Mouse (Mus musculus): Measurements from ENCODE around the gene Asic2. TPM values are rescaled to one million over a fixed set of nuclear protein-coding genes. Genes with fewer than 3 reads are reported as not detected.
"Not testable (repeated sequence)": the region's sequence is repeated elsewhere in the genome, so short reads cannot be mapped to it uniquely, and the experiment has no call there.

The Asic2 gene
- polyA plus RNA-seq, 1 experiment from 2014 or later: 0.07 TPM

DNA sequence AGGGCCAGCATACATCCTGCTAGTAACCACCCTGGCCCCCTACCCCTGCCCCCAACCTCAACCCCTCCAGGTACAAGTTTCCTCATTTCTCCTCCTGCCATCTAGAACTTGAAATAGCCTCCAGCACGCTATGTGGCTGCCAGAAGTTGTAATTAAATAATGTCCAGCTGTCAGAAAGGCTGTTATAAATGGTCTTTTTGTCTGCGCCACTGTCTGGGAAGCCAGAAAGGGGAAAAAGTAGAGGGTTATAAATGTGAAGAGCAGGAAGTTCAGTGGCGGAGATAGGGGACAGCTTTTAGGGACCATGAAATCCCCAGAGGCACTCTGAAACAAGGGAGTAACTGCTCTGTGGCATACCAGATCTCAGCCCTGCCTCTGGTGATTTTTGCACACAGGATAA is 678.2 kb downstream of the Asic2 start:
- Histone ChIP-seq H3K9ac (no peak overlapping the region), H3K4me2 (no peak overlapping the region), H3K9me3 (no peaks in the 10 kb centered on the region), H3K4me3 (no peak overlapping the region), H3K27ac (replicated peaks) (no peak overlapping the region), H3K4me1 (no peaks in the 10 kb centered on the region), H3K36me3 (no peaks in the 10 kb centered on the region), H3K27me3 (replicated peaks) (no peaks in the 10 kb centered on the region)
- 42% methylated on average over 3 of the region's 3 CpGs for WGBS
- ATAC-seq (ENCODE audit: extremely low read depth, insufficient number of reproducible peaks, low FRiP score, low TSS enrichment): no peak

GRCm38 (mm10) chr11:81283185-81283584 is 685.1 kb downstream of the Asic2 start:
- 35% methylated on average over 6 of the region's 6 CpGs for whole genome bisulfite sequencing
- peaks cover 41% of the 10 kb centered on the region for H3K27me3 ChIP-seq (replicated peaks)
- ATAC-seq (ENCODE audit: extremely low read depth, insufficient number of reproducible peaks, low FRiP score, low TSS enrichment): no peak

GRCm38 (mm10) chr11:81280070-81280469 is 688.2 kb downstream of the Asic2 start:
- no peak overlapping the region for H3K4me2 ChIP-seq
- H3K4me3 ChIP-seq: no peak overlapping the region
- H3K4me1 ChIP-seq: no peaks in the 10 kb centered on the region
- ATAC-seq (ENCODE audit: extremely low read depth, insufficient number of reproducible peaks, low FRiP score, low TSS enrichment): no peak
- WGBS: 17% methylated on average over 2 of the region's 2 CpGs
- no peak overlapping the region for H3K27ac ChIP-seq (replicated peaks)
- H3K36me3 ChIP-seq: no peaks in the 10 kb centered on the region
- H3K27me3 ChIP-seq (replicated peaks): peaks cover 41% of the 10 kb centered on the region
- H3K9me3 ChIP-seq: no peaks in the 10 kb centered on the region
- H3K9ac ChIP-seq: no peak overlapping the region

More at GRCm38 (mm10) chr11:81283185-81283584, 685.1 kb downstream of the Asic2 start:
- Histone ChIP-seq H3K27ac (replicated peaks) (no peak overlapping the region), H3K36me3 (no peaks in the 10 kb centered on the region), H3K4me3 (no peak overlapping the region), H3K9me3 (no peaks in the 10 kb centered on the region), H3K9ac (no peak overlapping the region), H3K4me2 (no peak overlapping the region), H3K4me1 (no peaks in the 10 kb centered on the region)

DNA sequence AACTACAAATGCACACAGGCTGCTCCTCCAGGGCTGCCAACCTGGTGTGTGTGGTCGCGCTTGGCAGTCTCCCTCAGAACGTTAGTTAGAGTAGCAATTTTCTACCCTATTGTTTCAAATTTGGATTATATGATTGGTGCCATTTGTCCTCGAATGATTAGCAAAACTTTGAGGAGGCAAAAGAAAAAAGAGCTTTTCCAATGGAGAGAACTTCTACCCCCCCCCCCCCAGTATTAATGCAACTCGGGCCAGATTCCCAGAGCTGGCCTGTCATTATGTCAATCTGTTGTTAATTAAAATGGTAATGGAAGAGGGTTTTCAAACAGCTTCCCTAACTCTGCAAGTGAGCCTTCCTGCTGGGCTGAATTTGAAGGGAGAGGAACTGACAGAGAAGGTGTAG is 690.9 kb downstream of the Asic2 start:
- H3K4me3 ChIP-seq: no peak overlapping the region
- no peak for ATAC-seq (ENCODE audit: extremely low read depth, insufficient number of reproducible peaks, low FRiP score, low TSS enrichment)
- no peak overlapping the region for H3K9ac ChIP-seq
- H3K9me3 ChIP-seq: no peaks in the 10 kb centered on the region
- 63% methylated on average over 5 of the region's 5 CpGs for WGBS
- no peak overlapping the region for H3K27ac ChIP-seq (replicated peaks)
- no peaks in the 10 kb centered on the region for H3K36me3 ChIP-seq
- H3K4me1 ChIP-seq: no peaks in the 10 kb centered on the region
- H3K4me2 ChIP-seq: no peak overlapping the region
- peaks cover 31% of the 10 kb centered on the region for H3K27me3 ChIP-seq (replicated peaks)

GRCm38 (mm10) chr11:81272677-81273418 is 695.4 kb downstream of the Asic2 start:
- Histone ChIP-seq H3K9me3 (0 out of 2 replicates have a peak, but pooled peaks cover 2% of the 10 kb centered on the region), H3K36me3 (no peaks in the 10 kb centered on the region), H3K27ac (replicated peaks) (no peak overlapping the region), H3K27me3 (replicated peaks) (no peaks in the 10 kb centered on the region), H3K9ac (no peak overlapping the region), H3K4me2 (no peak overlapping the region), H3K4me1 (no peaks in the 10 kb centered on the region), H3K4me3 (no peak overlapping the region)
- ATAC-seq (ENCODE audit: extremely low read depth, insufficient number of reproducible peaks, low FRiP score, low TSS enrichment): no peak
- WGBS: 81% methylated on average over 16 of the region's 16 CpGs

DNA sequence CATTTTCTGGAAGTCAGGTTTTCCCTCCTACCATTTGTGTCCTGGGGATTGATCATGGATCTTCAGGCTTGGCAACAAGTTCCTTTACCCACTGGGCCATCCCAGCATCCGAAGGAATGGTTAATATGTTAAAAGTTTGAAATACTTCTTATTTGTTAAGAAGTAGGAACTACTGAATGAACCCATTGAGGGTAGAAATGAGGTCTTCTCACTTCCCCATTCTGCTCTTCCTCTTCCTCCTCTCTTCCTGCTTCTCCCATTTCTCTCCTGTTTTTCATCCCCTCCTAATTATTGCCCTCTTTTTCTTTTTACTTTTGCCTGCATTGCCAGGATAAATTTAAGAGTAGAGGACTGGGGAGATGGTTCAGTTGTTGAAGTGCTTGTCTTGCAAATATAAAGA is 696.8 kb downstream of the Asic2 start:
- no peak overlapping the region for H3K9ac ChIP-seq
- H3K27ac ChIP-seq (replicated peaks): no peak overlapping the region
- H3K27me3 ChIP-seq (replicated peaks): no peaks in the 10 kb centered on the region
- 50% methylated on average over 1 of the region's 1 CpGs for WGBS
- no peaks in the 10 kb centered on the region for H3K36me3 ChIP-seq
- H3K4me2 ChIP-seq: no peak overlapping the region
- no peak for ATAC-seq (ENCODE audit: extremely low read depth, insufficient number of reproducible peaks, low FRiP score, low TSS enrichment)
- H3K4me3 ChIP-seq: no peak overlapping the region
- H3K4me1 ChIP-seq: no peaks in the 10 kb centered on the region
- 0 out of 2 replicates have a peak, but pooled peaks cover 2% of the 10 kb centered on the region for H3K9me3 ChIP-seq

GRCm38 (mm10) chr11:81270518-81270917 is 697.7 kb downstream of the Asic2 start:
- WGBS: 64% methylated on average over 7 of the region's 7 CpGs
- no peak for ATAC-seq (ENCODE audit: extremely low read depth, insufficient number of reproducible peaks, low FRiP score, low TSS enrichment)

GRCm38 (mm10) chr11:81263757-81264156 is 704.5 kb downstream of the Asic2 start:
- no peak overlapping the region for H3K9ac ChIP-seq
- WGBS: 64% methylated on average over 2 of the region's 2 CpGs
- H3K27ac ChIP-seq (replicated peaks): no peak overlapping the region
- no peak overlapping the region for H3K4me3 ChIP-seq
- H3K9me3 ChIP-seq: peaks cover 3% of the 10 kb centered on the region
- ATAC-seq (ENCODE audit: extremely low read depth, insufficient number of reproducible peaks, low FRiP score, low TSS enrichment): no peak
- H3K4me1 ChIP-seq: no peaks in the 10 kb centered on the region
- H3K27me3 ChIP-seq (replicated peaks): no peaks in the 10 kb centered on the region
- H3K36me3 ChIP-seq: no peaks in the 10 kb centered on the region
- H3K4me2 ChIP-seq: no peak overlapping the region

More at GRCm38 (mm10) chr11:81270518-81270917, 697.7 kb downstream of the Asic2 start:
- H3K4me3 ChIP-seq: no peak overlapping the region
- H3K4me1 ChIP-seq: no peaks in the 10 kb centered on the region
- H3K9ac ChIP-seq: no peak overlapping the region
- H3K36me3 ChIP-seq: no peaks in the 10 kb centered on the region
- H3K4me2 ChIP-seq: no peak overlapping the region
- H3K9me3 ChIP-seq: 0 out of 2 replicates have a peak, but pooled peaks cover 2% of the 10 kb centered on the region
- no peak overlapping the region for H3K27ac ChIP-seq (replicated peaks)
- H3K27me3 ChIP-seq (replicated peaks): no peaks in the 10 kb centered on the region

DNA sequence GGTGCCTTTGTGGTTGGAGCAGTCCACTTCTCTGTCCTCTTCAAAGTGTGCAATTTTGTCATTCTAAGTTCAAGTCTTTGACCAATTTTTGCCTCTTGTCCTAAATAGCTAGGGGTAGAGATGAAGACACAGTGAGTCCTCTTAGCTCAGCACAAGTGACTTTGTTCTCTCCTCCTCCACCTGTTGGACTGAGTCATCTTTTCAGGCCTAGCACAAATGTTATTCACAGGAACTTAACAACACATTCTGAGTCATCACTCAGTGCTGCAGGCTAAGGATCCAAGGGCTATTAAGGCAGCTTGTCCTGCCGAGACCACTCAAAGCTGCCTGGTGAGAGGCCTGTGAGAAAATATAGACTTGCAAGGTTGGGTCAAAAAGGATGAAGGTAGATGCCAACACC is 705.1 kb downstream of the Asic2 start:
- ATAC-seq (ENCODE audit: extremely low read depth, insufficient number of reproducible peaks, low FRiP score, low TSS enrichment): no peak
- no peaks in the 10 kb centered on the region for H3K27me3 ChIP-seq (replicated peaks)
- peaks cover 3% of the 10 kb centered on the region for H3K9me3 ChIP-seq
- no peaks in the 10 kb centered on the region for H3K4me1 ChIP-seq
- H3K4me2 ChIP-seq: no peak overlapping the region
- H3K4me3 ChIP-seq: no peak overlapping the region
- H3K36me3 ChIP-seq: no peaks in the 10 kb centered on the region
- H3K9ac ChIP-seq: no peak overlapping the region
- 50% methylated on average over 1 of the region's 1 CpGs for WGBS
- H3K27ac ChIP-seq (replicated peaks): no peak overlapping the region

DNA sequence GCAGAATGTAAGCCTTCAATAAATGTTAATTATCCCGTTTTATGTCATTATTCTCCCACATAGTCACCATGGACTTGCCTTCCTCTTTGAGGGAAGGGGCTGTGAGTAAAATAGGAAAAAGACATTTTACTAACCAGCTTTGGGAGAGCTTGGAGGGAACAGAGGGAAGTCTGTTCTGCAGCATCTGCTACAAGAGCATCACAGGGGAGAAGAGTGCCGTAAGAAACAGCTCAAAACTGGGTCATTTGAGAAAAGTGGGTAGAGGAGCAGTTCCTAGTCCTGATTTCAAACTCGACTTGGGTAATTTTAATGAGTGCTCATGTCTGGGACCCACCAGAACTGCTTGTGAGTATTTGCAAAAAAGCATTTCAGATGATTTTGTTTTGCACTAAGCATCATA is 707.0 kb downstream of the Asic2 start:
- Histone ChIP-seq H3K4me1 (no peaks in the 10 kb centered on the region), H3K27ac (replicated peaks) (no peak overlapping the region), H3K9me3 (peaks cover 3% of the 10 kb centered on the region), H3K4me2 (no peak overlapping the region), H3K36me3 (no peaks in the 10 kb centered on the region), H3K9ac (no peak overlapping the region), H3K4me3 (no peak overlapping the region), H3K27me3 (replicated peaks) (no peaks in the 10 kb centered on the region)
- ATAC-seq (ENCODE audit: extremely low read depth, insufficient number of reproducible peaks, low FRiP score, low TSS enrichment): no peak
- WGBS: 70% methylated on average over 3 of the region's 3 CpGs

GRCm38 (mm10) chr11:81241183-81241582 is 727.1 kb downstream of the Asic2 start:
- not testable (repeated sequence) for H3K4me3 ChIP-seq; ATAC-seq (ENCODE audit: extremely low read depth, insufficient number of reproducible peaks, low FRiP score, low TSS enrichment); H3K9me3 ChIP-seq; H3K4me2 ChIP-seq; H3K27me3 ChIP-seq (replicated peaks); H3K9ac ChIP-seq; H3K27ac ChIP-seq (replicated peaks); H3K36me3 ChIP-seq; H3K4me1 ChIP-seq
- 92% methylated on average over 18 of the region's 18 CpGs for WGBS

All from heart, embryonic 13.5 days (tissue).